Mouse (Mus musculus) megakaryocyte progenitor cell, adult 5-6 weeks (primary cell): ENCODE data around the gene Mycbp2. TPM values are rescaled to one million over a fixed set of nuclear protein-coding genes. Genes with fewer than 3 reads are reported as not detected.
A peak's percentile ranks its signal among the peaks of the same experiment; 100 is the strongest.

Source experiments
- ATAC-seq: replicated peaks from 2 replicates; pipeline ENCODE4 v1.8.0; 2016; ENCODE audit warnings: mild to moderate bottlenecking, moderate TSS enrichment, inconsistent platforms; ENCODE audit not compliant: poor library complexity
- total RNA-seq, 2 experiments: library from RNA; stranded (forward) in 1 of 2; stranded (reverse) in 1 of 2; fragments of 157-497, 149-512 nt in 1 of 2; fragments of 200-1000 nt in 1 of 2; gene quantifications; 2 replicates each; pipeline versions ENCODE4 v1.2.3 to v1.2.4; 2015 to 2017

The Mycbp2 gene
- total RNA-seq, 2 experiments from 2014 or later: 43.9 to 66.9 TPM

DNA sequence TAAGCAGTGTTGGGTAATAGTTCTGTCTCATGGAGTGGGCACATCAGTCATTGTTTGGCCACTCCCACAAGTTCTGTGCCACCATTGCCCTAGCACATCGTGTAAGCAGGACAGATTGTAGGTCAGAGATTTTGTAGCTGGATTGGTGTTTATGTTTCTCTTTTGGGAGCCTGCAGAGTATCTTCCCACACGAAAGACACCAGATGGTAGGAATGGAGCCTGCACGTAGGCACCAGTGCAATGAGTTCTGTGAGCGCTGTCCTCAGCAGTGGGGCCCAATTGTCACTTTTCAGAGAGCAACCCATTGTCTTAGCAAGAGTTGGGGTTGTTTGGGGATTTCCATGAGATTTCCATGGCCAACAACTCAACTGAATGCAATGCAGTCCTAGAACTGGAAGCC is 236.6 kb downstream of the Mycbp2 start:
- ATAC-seq: no peak

- no peak for ATAC-seq
Measured at GRCm38 (mm10) chr14:103106301-103106700, 240.3 kb downstream of the Mycbp2 start.

DNA sequence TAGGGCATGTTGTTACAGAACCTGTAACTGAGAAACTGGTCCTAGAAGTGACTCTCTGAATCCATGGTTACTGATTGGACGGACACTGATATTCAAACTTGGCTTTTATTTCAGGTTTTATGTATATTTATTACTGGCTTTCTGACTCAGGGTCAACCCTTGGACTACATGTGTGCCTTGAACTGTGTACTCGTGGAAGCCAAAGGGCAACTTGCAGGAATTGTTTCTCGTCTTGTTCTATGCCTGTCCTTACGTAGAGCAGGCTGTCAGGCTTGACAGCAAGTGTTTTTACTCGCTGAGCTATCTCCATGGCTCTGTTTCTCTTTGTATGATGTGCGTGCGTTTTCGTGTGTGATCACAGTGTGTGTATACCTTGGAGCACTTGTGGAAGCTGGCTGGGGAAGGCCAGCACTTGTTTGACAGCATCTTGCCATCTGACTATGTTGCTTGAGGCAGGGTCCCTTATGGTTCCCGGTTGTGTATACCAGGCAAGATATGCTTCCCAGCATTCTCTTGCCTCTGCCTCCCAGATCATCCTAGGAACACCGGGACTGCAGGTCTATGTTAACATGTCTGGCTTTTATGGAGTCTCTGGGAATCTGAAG is 243.8 kb downstream of the Mycbp2 start:
- ATAC-seq: no peak

DNA sequence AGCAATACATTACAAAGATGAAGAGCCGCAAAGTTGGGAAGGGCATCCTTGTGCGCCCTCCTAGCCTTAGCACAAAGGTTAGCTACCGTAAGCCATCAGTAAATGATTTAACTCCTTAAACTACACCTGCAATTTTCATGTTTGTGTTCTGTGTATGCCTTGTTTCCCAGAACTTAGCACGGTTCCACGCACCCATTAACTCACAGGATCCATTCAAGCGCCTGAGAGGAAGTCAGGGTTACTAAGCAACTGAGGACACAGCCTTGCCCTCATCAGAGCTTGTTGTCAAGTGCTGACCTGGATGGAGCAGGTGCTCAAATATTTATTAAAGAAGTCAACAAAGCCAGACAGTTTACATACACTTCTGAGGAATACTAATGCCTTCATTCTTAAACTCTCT is 244.4 kb downstream of the Mycbp2 start:
- no peak for ATAC-seq

- ATAC-seq: no peak
Measured at GRCm38 (mm10) chr14:103101171-103101570, 245.4 kb downstream of the Mycbp2 start.

- ATAC-seq: no peak
Measured at GRCm38 (mm10) chr14:103100296-103100695, 246.3 kb downstream of the Mycbp2 start.

DNA sequence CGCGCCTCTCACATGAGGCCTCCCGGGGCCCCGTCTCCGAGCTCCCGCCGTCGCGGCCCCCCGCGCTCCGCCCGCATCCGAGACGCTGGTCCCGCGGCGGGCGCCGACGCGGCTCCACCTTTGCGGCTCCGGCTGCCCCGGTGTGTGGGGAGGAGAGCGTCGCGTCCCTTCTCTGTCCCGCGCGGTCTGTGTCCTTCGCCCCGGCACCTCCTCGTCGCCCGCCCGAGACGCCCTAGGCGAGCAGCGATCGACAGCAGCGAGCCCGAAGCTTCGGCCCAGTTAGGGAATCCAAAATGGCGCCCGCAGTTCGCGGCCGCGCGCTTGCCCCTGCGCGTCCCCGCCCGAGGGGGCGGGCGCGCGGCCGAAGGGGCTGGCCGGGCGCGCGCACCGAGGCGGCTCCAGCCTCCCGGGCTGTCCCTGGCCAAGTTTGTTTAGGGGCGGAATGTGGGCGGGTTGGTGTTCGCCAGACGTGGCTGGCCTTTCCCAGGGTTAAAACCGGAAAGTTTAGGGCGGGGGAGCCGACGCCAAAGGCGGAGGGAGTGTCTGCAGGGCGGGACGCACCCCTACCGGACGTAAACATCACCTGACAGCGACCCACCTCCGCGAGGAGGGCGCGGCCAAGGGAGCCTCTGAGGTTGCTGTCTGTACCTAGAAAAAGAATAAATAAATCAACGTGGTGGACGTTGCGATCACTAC is 247.2 kb downstream of the Mycbp2 start, which contains the start of gene Fbxl3:
Gene Fbxl3 (minus strand): TSS at position 329 of the 696 bp plus-strand sequence.
- peak; percentile 82 for ATAC-seq

DNA sequence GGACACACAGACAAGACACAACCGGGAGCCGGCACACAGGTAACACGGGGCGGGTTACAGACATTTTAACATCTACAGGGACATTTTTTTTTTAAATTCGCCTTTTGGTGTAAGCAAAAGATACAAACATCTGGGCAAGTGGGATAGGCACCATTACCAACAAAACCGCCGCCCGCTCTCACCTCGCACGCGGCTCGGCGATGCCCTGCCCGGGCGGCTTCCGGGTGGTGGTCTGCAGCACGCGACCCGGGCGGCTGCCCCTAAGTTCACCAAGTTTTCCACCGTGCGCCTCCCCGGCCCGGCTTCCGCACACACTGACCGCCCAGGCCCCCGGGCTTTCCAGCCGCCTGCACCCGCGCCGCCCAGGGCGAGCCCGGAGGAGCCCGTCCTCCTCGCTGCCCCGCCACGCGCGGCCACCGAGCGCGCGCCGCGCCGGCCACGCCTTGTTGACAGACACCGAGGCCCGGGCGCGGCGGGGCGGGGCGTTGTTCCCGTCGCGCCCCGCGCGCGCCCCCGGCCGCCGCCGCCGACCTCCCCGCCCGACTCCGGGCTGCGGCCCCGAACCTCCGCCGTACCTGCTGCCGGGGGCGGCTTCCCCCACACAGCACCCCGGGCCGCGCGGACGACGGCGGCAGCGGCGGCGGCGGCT is 247.9 kb downstream of the Mycbp2 start:
- peak; percentile 72 for ATAC-seq

GRCm38 (mm10) chr14:103098213-103098586 is 248.4 kb downstream of the Mycbp2 start:
- ATAC-seq: no peak

GRCm38 (mm10) chr14:103096621-103097020 is 250.0 kb downstream of the Mycbp2 start:
- ATAC-seq: no peak

DNA sequence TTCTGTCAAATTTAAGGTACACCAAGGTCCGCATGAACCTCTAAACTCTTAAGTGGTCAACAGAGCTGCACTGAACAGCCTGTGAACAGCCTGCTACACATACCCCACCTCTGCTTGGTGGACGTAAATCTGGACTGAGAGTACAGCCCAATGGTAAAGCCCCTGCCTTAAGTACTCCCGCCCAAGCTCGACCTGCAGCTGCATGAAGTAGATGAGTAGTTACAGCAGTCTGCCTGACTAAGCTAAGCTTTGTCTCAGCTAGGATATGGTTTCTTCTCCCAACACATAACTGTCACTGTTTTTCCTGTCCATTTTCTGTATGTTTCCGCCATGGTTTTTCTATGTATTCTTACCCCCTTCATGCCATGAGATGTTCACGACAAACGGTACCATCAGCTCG is 250.8 kb downstream of the Mycbp2 start:
- ATAC-seq: no peak

- ATAC-seq: no peak
Measured at GRCm38 (mm10) chr14:103095036-103095435, 251.6 kb downstream of the Mycbp2 start.

GRCm38 (mm10) chr14:103093670-103094069 is 252.9 kb downstream of the Mycbp2 start:
- ATAC-seq: no peak

GRCm38 (mm10) chr14:103093236-103093635 is 253.4 kb downstream of the Mycbp2 start:
- ATAC-seq: no peak

DNA sequence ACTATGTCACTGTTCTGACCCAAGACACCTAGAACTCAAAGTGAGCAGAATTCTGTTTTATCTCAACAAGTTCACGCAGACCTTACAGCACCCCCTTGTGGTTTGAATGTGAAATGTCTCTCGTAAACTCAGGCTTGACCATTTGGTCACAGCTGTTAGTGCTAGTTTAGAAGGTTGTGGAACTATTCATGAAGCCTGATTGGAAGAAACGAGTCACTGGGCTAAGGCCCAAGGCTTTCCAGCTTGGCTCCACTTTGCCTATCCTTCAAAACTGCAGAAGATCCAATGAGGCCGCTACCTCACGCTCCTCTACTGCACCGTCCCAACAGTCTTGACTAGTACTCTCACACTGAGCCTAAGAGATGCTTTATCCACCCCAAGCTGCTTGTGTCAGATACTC is 258.0 kb downstream of the Mycbp2 start:
- peak; percentile 65 for ATAC-seq

- ATAC-seq: no peak
Measured at GRCm38 (mm10) chr14:103087846-103088245, 258.8 kb downstream of the Mycbp2 start.

DNA sequence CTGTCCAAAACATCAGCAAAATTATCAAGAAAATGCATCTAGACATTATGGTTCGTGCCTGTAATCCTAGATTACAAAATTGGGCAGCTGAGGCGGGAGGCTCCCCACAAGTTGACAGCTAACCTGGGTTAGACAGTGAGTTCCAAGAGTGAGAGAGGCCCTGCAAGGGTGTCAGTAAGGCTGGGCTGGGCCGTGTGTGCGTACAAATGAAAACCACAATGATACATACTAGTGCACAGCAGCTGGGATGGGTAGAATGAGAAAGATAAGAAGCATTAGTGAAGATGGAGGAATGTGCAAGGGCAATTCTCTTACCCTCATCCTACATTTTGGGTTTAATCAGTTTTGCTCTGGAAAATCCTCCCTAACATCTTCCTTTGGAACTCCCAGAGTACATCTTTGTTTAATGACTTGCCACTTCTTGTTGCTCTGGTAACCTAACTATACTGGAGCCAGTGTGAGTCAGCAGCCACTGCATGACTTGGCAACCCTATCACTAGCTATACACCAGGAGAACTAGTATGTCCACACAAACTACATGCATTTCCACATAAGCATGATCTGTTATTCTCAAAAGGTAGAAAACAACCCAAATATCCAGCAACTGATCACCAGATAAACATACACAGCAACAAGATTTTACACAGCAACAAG is 259.8 kb downstream of the Mycbp2 start:
- peak; percentile 72 for ATAC-seq

DNA sequence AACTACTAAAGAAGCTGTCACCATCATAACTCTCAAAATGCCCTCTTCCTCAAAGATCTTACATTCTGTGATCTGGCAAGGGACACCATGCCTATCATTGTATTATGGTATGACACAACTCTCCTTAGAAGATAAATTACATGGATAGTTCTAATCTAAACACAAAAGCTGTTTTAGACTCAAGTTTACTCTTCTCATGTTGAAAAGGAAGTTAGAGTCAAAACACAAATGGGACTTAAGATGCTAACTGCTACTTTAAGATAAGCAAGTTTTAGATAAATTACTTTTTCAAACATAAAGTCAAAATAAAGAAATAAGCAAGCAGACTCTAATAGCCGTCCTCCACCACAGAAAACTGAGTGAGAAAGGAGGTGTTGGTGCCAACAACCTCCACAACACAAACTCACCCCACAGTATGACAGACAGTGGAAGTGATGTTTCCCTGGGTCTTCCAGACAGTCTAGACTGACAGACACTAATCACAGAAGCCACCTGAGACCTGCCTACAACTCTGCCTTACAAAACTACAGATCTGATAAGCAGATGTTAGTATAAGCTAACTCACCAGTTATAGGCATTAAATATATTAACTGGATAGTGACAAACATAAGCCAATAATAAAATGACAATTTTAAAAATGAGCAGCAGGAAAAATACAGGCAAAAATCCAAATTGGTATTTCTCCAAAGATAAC is 260.6 kb downstream of the Mycbp2 start:
- peak; percentile 27 for ATAC-seq

- ATAC-seq: no peak
Measured at GRCm38 (mm10) chr14:103079209-103079977, 267.2 kb downstream of the Mycbp2 start.
